Mouse (Mus musculus) left cerebral cortex, adult 9 months (tissue): ENCODE measurements around the gene Slc35c1.

ENCODE experiments used
- DNase-seq, 2 experiments: peaks; one replicate each; pipeline ENCODE4 v3.0.0; 2022; ENCODE audit warnings: low spot score in 2 of 2

Gene Slc35c1

GRCm38 (mm10) chr2:92434375-92434745 lies 26.0 kb downstream of the Slc35c1 start:
- DNase-seq: no peak

DNA sequence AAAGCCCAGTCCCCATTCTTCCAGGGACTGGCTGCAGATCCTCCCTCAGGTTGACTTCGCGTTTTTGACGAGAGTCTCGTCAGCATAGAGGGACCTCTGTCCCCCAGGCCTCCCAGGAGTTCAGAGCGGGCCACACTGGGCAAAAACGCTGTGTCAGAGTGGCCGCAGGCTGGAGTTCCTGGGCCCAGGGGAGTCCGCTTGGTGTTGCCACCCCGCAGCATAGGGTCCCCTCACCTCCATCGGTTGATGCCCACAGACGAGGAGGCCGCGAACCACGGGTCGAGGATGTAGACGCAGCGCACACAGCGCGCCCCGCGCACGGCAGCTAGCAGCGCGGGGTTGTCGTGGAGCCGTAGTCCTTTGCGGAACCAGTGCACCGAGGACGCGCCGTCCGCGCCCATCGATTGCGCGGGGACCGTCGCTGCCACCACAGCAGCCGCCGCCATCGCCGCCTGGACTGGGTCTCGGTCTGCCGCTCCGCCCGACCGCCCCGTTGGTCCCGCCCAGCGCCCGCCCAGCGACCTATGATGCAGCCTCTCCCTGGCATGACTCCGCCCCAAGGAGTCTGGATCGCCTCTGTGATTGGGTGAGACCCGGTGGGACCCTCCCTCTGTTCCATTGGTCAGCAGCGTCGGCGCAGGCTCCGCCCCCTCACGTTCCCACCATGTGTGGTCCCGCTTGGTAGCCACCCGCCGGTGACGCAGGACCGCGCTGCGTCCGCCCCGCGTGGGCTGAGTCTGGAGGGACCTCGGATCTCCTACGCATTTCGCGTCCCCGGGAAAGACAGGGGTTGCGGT lies 26.6 kb downstream of the Slc35c1 start, which contains the start of gene Cry2:
Cry2 (minus strand) TSS at position 466 of the 797 bp plus-strand sequence.
- peak; percentile 97 to 99 for DNase-seq

DNA sequence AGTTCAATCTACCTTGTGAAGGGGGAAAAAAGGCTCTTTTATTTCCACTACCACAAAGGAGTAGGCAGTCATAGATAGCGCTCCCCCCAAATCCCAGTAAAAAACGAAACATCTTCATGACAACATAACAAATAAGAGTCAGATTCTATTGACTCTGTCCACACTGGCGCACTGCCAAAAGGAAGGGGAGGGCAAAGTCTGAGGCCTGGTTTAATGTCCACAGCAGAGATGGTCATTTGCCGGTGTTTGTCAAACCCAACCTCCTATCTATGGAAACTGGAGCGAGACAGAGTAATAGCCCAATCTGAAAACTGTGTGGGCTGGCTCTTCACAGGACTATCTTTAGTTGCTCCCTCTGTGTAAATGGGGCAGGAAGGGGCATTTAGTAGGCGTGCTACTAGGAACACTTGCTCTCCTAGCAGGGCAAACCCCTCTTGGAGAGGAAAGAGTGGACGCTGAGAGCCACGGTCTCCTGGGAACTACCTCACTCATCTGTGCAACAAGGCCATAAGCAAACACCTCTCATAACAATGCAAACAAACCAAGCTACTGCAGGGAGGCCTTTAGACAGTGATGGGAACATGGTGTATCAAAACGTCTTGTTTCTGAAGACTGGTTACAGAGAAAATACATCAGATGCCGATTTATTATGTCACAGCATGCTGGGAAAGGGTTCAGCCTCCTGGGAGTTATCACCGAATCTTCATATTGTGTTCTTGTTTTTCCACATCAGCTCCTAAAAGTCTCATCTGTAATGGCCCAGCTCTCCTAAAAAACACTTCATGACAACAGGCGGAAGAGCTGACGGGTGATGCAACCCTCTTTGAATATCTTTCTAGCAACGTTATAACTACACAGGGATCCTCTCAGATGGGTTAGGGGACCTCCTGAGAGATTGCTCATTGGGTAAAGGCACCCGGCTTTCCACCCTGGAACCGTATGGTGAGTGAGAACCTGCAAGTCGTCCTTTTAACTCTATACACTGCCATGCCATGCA lies 27.7 kb downstream of the Slc35c1 start:
- DNase-seq: no peak

GRCm38 (mm10) chr2:92431611-92432179 lies 28.6 kb downstream of the Slc35c1 start:
- no peak for DNase-seq

- peak; percentile 63 to 72 for DNase-seq
Measured at GRCm38 (mm10) chr2:92430723-92431541, 29.4 kb downstream of the Slc35c1 start.

GRCm38 (mm10) chr2:92430089-92430488 lies 30.2 kb downstream of the Slc35c1 start:
- DNase-seq: no peak

DNA sequence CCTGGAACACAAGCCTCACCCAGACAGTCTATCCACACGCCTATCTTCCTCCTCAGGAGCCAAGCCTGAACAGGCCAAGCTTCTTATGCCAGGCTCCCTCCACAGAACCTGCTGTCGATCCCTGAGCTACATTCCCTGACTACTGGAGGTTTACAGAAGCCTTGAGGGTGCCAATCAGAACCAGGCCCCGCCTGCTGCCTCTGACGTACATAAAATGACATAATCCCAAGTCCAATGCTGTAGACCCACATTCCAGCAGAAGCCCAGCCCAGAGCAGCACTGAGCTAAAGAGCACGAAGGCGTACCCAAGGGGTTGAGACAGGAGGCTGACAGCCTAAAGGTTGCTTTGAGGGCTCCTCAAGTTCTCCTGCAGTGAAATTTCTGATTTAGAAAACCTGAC lies 32.5 kb downstream of the Slc35c1 start:
- DNase-seq: peak; percentile 80 to 87

GRCm38 (mm10) chr2:92426426-92426825 lies 33.9 kb downstream of the Slc35c1 start:
- DNase-seq: no peak

DNA sequence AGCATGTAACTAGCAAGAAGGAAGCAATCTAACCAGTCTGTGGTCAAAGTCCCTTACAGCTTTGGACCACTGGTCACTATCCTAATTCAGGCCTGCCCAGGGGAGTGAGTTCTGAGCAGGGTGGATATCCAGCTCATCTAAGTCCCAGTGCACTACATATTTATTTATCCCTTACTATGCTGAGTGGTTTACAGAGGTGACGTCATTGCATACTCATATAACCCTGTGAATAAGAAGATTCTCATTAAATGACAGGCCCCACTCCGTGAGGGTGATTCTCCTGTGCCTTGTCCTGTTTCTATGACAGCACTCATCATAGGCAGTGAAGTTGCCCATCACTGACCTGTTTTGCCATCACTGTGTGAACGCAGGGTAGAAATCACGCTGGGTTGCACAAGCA lies 35.0 kb downstream of the Slc35c1 start:
- no peak for DNase-seq

- DNase-seq: peak in 1 of 2 experiments; percentile 72
Measured at GRCm38 (mm10) chr2:92424462-92425308, 35.7 kb downstream of the Slc35c1 start.

- peak; percentile 83 to 88 for DNase-seq
Measured at GRCm38 (mm10) chr2:92423702-92424461, 36.5 kb downstream of the Slc35c1 start.

GRCm38 (mm10) chr2:92423156-92423555 lies 37.2 kb downstream of the Slc35c1 start:
- no peak for DNase-seq

DNA sequence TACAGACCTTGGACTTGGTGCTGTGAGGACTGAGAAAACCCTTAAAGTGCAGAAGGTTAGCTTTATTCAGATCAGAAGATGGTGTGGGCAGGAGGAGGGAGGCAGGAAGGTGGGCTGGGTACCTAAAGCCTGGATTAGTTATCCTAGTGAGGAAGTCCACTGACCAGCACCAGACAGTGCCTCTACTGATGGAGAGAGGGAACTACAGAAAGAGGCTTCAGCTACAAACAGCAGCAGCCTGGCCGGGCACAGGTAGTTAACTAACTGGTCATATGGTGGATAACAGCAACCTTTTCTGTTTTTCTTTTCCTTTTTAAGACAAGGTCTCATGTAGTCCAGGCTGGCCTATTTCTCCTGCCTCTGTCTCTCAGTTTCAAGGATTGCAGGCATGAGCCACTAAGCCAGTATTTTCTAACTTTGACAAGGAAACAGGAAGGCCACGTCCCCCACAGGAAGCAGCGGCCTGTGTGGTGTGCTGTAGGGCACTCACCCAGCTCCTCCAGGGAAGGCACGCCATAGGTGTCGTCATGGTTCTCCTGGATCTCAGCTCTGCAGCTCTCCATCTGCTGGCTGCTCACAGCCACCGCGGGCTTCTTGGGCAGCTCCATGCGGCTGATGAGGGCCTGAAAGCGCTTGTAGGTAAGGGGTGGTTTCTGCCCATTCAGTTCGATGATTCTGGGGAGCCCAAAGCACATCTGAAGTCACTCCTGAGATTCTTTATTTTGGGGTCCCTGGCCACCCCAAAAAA lies 37.8 kb downstream of the Slc35c1 start:
- DNase-seq: no peak

DNA sequence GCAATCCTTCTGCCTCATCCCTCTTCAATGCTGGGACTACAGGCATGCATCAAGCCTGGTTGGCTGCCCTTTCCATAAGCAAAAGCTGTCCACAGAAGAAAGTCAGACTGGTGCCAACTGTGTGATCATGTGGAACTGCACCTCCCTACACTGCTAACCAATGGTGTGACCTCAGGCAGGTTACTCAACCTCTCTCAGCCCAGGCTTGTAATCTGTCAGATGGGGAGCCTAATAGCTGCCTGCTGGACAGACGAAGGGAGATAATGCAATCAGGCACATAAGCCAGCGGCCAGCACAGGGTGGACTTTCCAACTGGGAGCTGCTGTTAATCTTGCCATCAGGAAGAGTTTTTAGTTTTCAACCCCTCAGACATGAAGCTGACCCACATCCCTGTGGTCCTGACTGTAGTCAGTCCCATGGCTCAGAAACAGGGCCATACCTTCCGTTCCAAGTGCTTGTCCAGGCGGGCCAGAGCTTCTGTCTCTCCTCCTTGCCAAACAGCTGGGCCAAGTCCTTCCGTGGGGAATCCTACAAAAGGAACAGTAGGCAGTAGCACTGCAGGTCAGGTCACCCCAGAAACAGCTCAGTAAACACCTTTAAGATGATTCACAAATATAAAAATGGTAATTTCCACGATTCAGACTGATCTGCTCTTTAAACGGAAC lies 38.5 kb downstream of the Slc35c1 start:
- no peak for DNase-seq

GRCm38 (mm10) chr2:92411705-92412104 lies 48.6 kb downstream of the Slc35c1 start:
- DNase-seq: no peak

DNA sequence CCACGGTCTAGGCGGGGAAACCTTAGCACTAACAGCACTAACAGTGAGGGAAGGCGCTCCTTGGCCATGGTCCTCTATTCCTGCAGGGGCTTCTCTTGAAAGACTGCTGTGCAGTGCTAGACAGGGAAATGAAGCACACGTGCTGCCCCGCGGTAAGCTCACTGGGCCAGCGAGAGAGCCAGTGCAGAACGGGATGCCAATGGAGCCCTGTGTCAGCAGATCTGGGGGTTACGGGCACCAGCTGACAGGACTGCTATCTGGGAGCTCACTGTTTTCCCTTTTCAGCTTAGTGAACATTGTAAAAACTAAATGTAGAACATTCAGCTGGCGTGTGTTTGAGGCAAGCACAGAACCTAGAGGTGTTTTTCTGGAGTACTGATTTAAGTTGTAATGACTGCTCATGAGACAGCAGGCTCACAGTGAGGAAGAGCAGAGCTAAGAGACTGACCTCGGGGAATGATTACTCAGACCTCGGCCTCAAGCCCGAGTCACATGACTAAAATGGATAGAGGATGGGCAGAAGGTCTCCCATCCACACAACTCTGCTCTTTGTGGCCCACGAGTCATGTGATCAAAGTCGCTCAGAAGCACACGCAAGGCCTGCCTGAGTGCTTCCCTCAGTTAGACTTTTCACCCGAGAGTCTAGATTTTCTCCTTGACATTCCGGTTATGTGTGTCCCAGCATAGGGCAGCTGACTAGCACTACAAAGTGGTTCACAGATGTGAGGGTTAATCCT lies 51.9 kb downstream of the Slc35c1 start:
- DNase-seq: no peak

GRCm38 (mm10) chr2:92405687-92406086 lies 54.7 kb downstream of the Slc35c1 start:
- DNase-seq: no peak

DNA sequence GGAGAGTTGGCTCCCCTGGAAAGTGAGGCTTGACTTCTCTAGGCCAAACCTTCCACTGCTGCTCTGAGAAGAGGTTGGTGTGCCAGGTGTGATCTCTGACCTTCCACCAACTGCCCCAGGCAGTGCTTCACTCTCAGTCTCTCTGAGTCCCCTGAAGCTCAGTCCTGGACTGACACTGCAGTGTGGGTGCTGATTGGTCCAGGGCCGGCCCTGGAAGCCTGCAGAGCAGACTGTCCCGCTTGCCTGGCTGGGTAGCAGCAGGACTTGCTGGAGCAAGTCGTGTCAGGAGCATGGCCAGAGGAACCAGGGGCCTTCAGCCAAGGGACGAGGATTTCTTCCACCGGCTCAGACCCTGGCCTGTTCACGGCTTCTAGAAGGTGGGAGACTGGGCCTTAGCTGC lies 55.6 kb downstream of the Slc35c1 start:
- no peak for DNase-seq
